Mouse (Mus musculus): ENCODE results near the gene Scap. TPM values are rescaled to one million over a fixed set of nuclear protein-coding genes. Genes with fewer than 3 reads are reported as not detected.

Scap gene
- total and polyA plus RNA-seq, 2 experiments from 2014 or later: 14.6 to 34.0 TPM

DNA sequence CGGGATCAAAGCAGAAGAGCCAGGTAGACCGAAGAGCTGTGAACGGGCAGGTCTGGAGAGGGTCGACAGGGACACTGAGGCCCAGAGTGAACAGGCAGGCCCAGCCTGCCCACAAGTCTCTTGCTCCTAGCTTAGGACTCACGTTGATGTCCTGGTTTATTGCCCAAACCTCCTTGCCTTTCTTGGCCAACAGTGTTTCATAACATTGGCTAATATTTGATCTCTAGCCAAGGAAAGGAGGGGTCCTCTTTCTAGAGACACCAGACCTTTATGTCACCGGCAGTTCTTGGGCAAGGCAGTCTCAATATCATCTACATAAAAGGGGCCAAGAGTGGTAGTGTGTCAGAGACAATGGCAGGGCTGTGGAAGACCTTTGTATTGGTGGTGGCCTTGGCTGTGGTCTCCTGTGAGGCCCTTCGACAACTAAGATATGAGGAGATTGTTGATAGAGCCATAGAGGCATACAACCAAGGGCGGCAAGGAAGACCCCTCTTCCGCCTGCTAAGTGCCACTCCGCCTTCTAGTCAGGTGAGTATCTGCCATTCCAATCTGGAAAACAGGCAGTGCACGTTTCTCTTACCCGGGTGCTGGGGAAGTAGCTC lies 86.5 kb downstream of the Scap start, which contains the start of gene Ngp:
TSS of gene Ngp (plus strand) at position 237 of the 602 bp plus-strand sequence.
- Histone ChIP-seq H3K9ac (replicated peaks; ENCODE audit: low read depth, low read length) (no peak within 1 kb of the TSS), H3K27ac (ENCODE audit: low read depth) (no peak within 1 kb of the TSS), H3K4me2 (ENCODE audit: low read depth, low read length) (no peak within 1 kb of the TSS), H3K27me3 (ENCODE audit: control insufficient read depth, insufficient read depth, low read length) (no peaks in the 10 kb centered on the region), H3K9me3 (replicated peaks; ENCODE audit: control insufficient read depth, low read length) (no peaks in the 10 kb centered on the region), H3K4me1 (ENCODE audit: control insufficient read depth, insufficient read depth) (no peaks in the 10 kb centered on the region), H3K36me3 (replicated peaks; ENCODE audit: control insufficient read depth, insufficient read depth, low read length) (no peaks in the 10 kb centered on the region), H3K4me3 (ENCODE audit: low read depth, low read length) (no peak within 1 kb of the TSS)
- DNase-seq (ENCODE audit: low spot score) (no peak), ATAC-seq (ENCODE audit: insufficient read depth, low read depth) (no peak)
- 79% methylated on average over 12 of the region's 12 CpGs for WGBS
- no peak for TF ChIP-seq CTCF (IDR thresholded peaks at IDR 0.05; ENCODE audit: low read depth)
- TF ChIP-seq EP300 (IDR thresholded peaks at IDR 0.05; ENCODE audit: low read depth): no peak

DNA sequence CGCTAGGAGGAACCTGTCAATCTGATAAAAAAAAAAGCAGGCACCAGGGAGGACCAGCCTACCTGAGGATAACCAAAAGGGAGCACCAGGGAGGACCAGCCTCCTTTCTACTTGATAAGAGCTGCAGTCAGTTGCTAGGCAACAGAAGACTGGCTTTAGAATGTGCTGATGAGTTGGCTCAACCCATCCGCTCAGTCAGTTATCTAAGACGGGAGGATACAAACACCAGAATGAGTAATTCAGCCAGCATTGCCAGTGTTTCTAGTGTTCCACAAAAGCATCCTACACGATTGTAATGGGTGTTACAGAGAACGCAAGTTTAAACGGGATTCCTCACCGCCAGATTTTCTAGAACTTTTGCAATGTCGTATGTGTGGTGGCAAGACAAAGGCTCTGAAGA lies 98.2 kb downstream of the Scap start:
- no peak overlapping the region for H3K4me3 ChIP-seq (ENCODE audit: low read depth, low read length)
- H3K27me3 ChIP-seq (ENCODE audit: control insufficient read depth, insufficient read depth, low read length): no peaks in the 10 kb centered on the region
- DNase-seq (ENCODE audit: low spot score): no peak
- H3K36me3 ChIP-seq (replicated peaks; ENCODE audit: control insufficient read depth, insufficient read depth, low read length): peaks cover 74% of the 10 kb centered on the region
- no peak overlapping the region for H3K4me2 ChIP-seq (ENCODE audit: low read depth, low read length)
- TF ChIP-seq CTCF (IDR thresholded peaks at IDR 0.05; ENCODE audit: low read depth): no peak
- TF ChIP-seq EP300 (IDR thresholded peaks at IDR 0.05; ENCODE audit: low read depth): no peak
- ATAC-seq (ENCODE audit: insufficient read depth, low read depth): no peak
- WGBS: 68% methylated on average over 8 of the region's 8 CpGs
- H3K4me1 ChIP-seq (ENCODE audit: control insufficient read depth, insufficient read depth): no peaks in the 10 kb centered on the region
- H3K9me3 ChIP-seq (replicated peaks; ENCODE audit: control insufficient read depth, low read length): no peaks in the 10 kb centered on the region
- H3K9ac ChIP-seq (replicated peaks; ENCODE audit: low read depth, low read length): no peak overlapping the region
- H3K27ac ChIP-seq (ENCODE audit: low read depth): no peak overlapping the region

DNA sequence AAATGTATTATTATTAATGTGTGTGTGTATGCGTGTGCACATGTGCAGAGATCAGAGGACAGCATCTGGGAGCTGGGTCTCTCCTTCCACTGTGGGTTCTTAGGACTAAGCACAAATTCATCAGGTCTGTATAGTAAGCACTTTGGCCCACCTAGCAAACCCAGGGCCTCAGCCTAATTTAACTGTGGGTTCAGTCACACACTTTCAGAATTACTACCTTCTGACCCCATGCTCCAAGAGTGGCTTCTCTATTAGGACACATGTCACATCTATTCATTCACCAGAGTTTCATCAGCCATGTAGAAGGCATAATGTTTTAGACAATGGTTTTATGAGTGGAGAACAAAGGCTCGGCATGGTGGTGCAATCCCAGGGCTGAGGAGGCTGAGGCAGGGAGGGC lies 100.0 kb downstream of the Scap start:
- H3K36me3 ChIP-seq (replicated peaks; ENCODE audit: control insufficient read depth, insufficient read depth, low read length): peaks cover 74% of the 10 kb centered on the region

More for the DNA sequence above, 100.0 kb downstream of the Scap start:
- H3K9me3 ChIP-seq (replicated peaks; ENCODE audit: control insufficient read depth, low read length): no peaks in the 10 kb centered on the region
- no peaks in the 10 kb centered on the region for H3K27me3 ChIP-seq (ENCODE audit: control insufficient read depth, insufficient read depth, low read length)
- TF ChIP-seq EP300 (IDR thresholded peaks at IDR 0.05; ENCODE audit: low read depth) (no peak), CTCF (IDR thresholded peaks at IDR 0.05; ENCODE audit: low read depth) (no peak)
- DNase-seq (ENCODE audit: low spot score) (no peak), ATAC-seq (ENCODE audit: insufficient read depth, low read depth) (no peak)
- WGBS: 98% methylated on average over 2 of the region's 2 CpGs
- no peaks in the 10 kb centered on the region for H3K4me1 ChIP-seq (ENCODE audit: control insufficient read depth, insufficient read depth)
- H3K27ac ChIP-seq (ENCODE audit: low read depth): no peak overlapping the region
- H3K4me2 ChIP-seq (ENCODE audit: low read depth, low read length): no peak overlapping the region
- no peak overlapping the region for H3K9ac ChIP-seq (replicated peaks; ENCODE audit: low read depth, low read length)
- H3K4me3 ChIP-seq (ENCODE audit: low read depth, low read length): no peak overlapping the region

Other genes starting within 250 kb of the Scap start
- 7.8 and 28.3 TPM in 2 replicates for gene Smarcc1, start 215.6 kb upstream of the Scap start, total RNA-seq (2014; rRNA removed; ENCODE audit: low replicate concordance)
- 31.9 and 32.3 TPM in 2 replicates for gene Smarcc1, start 215.6 kb upstream of the Scap start, polyA plus RNA-seq (2015; fragmentation: Nextera tagmentation; extraction: Ambion mirVana)
- 111 and 120 TPM in 2 replicates for gene Dhx30, start 215.5 kb upstream of the Scap start, total RNA-seq (2014; rRNA removed; ENCODE audit: low replicate concordance)
- 63.6 and 66.4 TPM in 2 replicates for gene Dhx30, start 215.5 kb upstream of the Scap start, polyA plus RNA-seq (2015; fragmentation: Nextera tagmentation; extraction: Ambion mirVana)
- 0.19 and 1.1 TPM in 2 replicates for gene Cspg5, start 89.5 kb upstream of the Scap start, total RNA-seq (2014; rRNA removed; ENCODE audit: low replicate concordance)
- 0.71 and 1.1 TPM in 2 replicates for gene Cspg5, start 89.5 kb upstream of the Scap start, polyA plus RNA-seq (2015; fragmentation: Nextera tagmentation; extraction: Ambion mirVana)
- gene Elp6, start 28.1 kb upstream of the Scap start, total RNA-seq (2014; rRNA removed; ENCODE audit: low replicate concordance): 18.3 and 21.9 TPM in 2 replicates
- gene Elp6, start 28.1 kb upstream of the Scap start, polyA plus RNA-seq (2015; fragmentation: Nextera tagmentation; extraction: Ambion mirVana): 6.8 and 7.0 TPM in 2 replicates
- 7.3 and 16.4 TPM in 2 replicates for gene Ptpn23, start 74.9 kb downstream of the Scap start, total RNA-seq (2014; rRNA removed; ENCODE audit: low replicate concordance)
- gene Ptpn23, start 74.9 kb downstream of the Scap start, polyA plus RNA-seq (2015; fragmentation: Nextera tagmentation; extraction: Ambion mirVana): 6.7 TPM in 2 replicates
- gene Ngp, start 86.5 kb downstream of the Scap start, total RNA-seq (2014; rRNA removed; ENCODE audit: low replicate concordance): 1.8 and 2.6 TPM in 2 replicates
- gene Ngp, start 86.5 kb downstream of the Scap start, polyA plus RNA-seq (2015; fragmentation: Nextera tagmentation; extraction: Ambion mirVana): 1.8 and 2.4 TPM in 2 replicates
- gene Klhl18, start 143.4 kb downstream of the Scap start, total RNA-seq (2014; rRNA removed; ENCODE audit: low replicate concordance): 4.9 and 6.6 TPM in 2 replicates
- gene Klhl18, start 143.4 kb downstream of the Scap start, polyA plus RNA-seq (2015; fragmentation: Nextera tagmentation; extraction: Ambion mirVana): 4.2 and 4.3 TPM in 2 replicates
- 0.70 TPM in 1 of 2 replicates, not detected in the other for gene Kif9, start 143.7 kb downstream of the Scap start, total RNA-seq (2014; rRNA removed; ENCODE audit: low replicate concordance)
- gene Kif9, start 143.7 kb downstream of the Scap start, polyA plus RNA-seq (2015; fragmentation: Nextera tagmentation; extraction: Ambion mirVana): 0.29 and 0.37 TPM in 2 replicates
- 27.5 and 33.2 TPM in 2 replicates for gene Setd2, start 199.3 kb downstream of the Scap start, total RNA-seq (2014; rRNA removed; ENCODE audit: low replicate concordance)
- gene Setd2, start 199.3 kb downstream of the Scap start, polyA plus RNA-seq (2015; fragmentation: Nextera tagmentation; extraction: Ambion mirVana): 12.7 and 13.0 TPM in 2 replicates

Measured in heart, postnatal 0 days (tissue).